Mouse (Mus musculus) MEL (cell line): ENCODE data around the gene Arid5a. TPM values are rescaled to one million over a fixed set of nuclear protein-coding genes. Genes with fewer than 3 reads are reported as not detected.

Experiments used
- DNase-seq: peaks from one replicate; pipeline ENCODE4 v3.0.0; 2011; ENCODE audit warnings: low read depth, low spot score
- H3K27ac ChIP-seq: 2 replicates; pipeline ENCODE4 v1.5.1; 2012; ENCODE audit warnings: low read depth, mild to moderate bottlenecking, control low read depth, low read length, moderate library complexity; ENCODE audit not compliant: control insufficient read depth
- H3K27me3 ChIP-seq, 2 experiments: fragments of 150-350 bp in 1 of 2; sonication (generic) in 1 of 2; 2 replicates each; pipeline ENCODE4 v1.6.1; 2012; ENCODE audit warnings: low read length in 2 of 2, mild to moderate bottlenecking in 2 of 2, improper control_type of control experiment in 1 of 2, moderate library complexity in 1 of 2; ENCODE audit not compliant: insufficient read depth in 2 of 2, control insufficient read depth in 1 of 2
- H3K36me3 ChIP-seq, 2 experiments: 2 replicates each; pipeline ENCODE4 v1.6.1; 2012 to 2014; ENCODE audit warnings: low read length in 2 of 2, improper control_type of control experiment in 1 of 2, inconsistent platforms in 1 of 2, mild to moderate bottlenecking in 1 of 2; ENCODE audit not compliant: insufficient read depth in 2 of 2, control insufficient read depth in 1 of 2
- H3K4me1 ChIP-seq, 2 experiments: fragments of 150-350 bp in 1 of 2; sonication (generic) in 1 of 2; 2 replicates each; pipeline ENCODE4 v1.6.1; 2012; ENCODE audit warnings: low read length in 2 of 2, improper control_type of control experiment in 1 of 2, mild to moderate bottlenecking in 1 of 2; ENCODE audit not compliant: insufficient read depth in 2 of 2, control insufficient read depth in 1 of 2
- H3K4me3 ChIP-seq, 2 experiments: fragments of 150-350 bp in 1 of 2; sonication (generic) in 1 of 2; 2 replicates each; pipeline ENCODE4 v1.5.1; 2012; ENCODE audit warnings: low read depth in 2 of 2, low read length in 2 of 2, mild to moderate bottlenecking in 2 of 2, moderate library complexity in 2 of 2, control low read depth in 1 of 2, improper control_type of control experiment in 1 of 2; ENCODE audit not compliant: control insufficient read depth in 1 of 2, insufficient read depth in 1 of 2
- H3K79me2 ChIP-seq: 2 replicates; pipeline ENCODE4 v1.6.1; 2012; ENCODE audit warnings: mild to moderate bottlenecking, low read length, moderate library complexity; ENCODE audit not compliant: control insufficient read depth, poor library complexity, insufficient read depth
- H3K9ac ChIP-seq: 2 replicates; pipeline ENCODE4 v1.6.1; 2012; ENCODE audit warnings: low read depth, mild to moderate bottlenecking, control low read depth, low read length, moderate library complexity; ENCODE audit not compliant: control insufficient read depth, poor library complexity, severe bottlenecking
- H3K9me3 ChIP-seq: fragments of 150-350 bp; sonication (generic); replicated peaks from 2 replicates; pipeline ENCODE4 v1.6.1; 2012; ENCODE audit warnings: mild to moderate bottlenecking, low read length, improper control_type of control experiment, moderate library complexity; ENCODE audit not compliant: insufficient read depth
- CHD1 ChIP-seq: IDR thresholded peaks from 2 replicates; pipeline ENCODE4 v1.6.1; 2012; ENCODE audit warnings: low read depth, mild to moderate bottlenecking, inconsistent platforms, low read length, improper control_type of control experiment
- CHD2 ChIP-seq: IDR thresholded peaks from 2 replicates; pipeline ENCODE4 v1.6.1; 2011; ENCODE audit warnings: low read length, improper control_type of control experiment
- E2F4 ChIP-seq: IDR thresholded peaks from 2 replicates; pipeline ENCODE4 v1.6.1; 2011; ENCODE audit warnings: low read depth, low read length, improper control_type of control experiment, borderline replicate concordance
- ELF1 ChIP-seq: IDR thresholded peaks from 2 replicates; pipeline ENCODE4 v1.6.1; 2014; ENCODE audit warnings: low read depth, mild to moderate bottlenecking, inconsistent platforms, low read length, improper control_type of control experiment, moderate library complexity
- EP300 ChIP-seq, 2 experiments: IDR thresholded peaks; 2 replicates each; pipeline ENCODE4 v1.6.1; 2011; ENCODE audit warnings: improper control_type of control experiment in 2 of 2, low read length in 2 of 2, low read depth in 1 of 2, mild to moderate bottlenecking in 1 of 2
- GABPA ChIP-seq: IDR thresholded peaks from 2 replicates; pipeline ENCODE4 v1.6.1; 2012; ENCODE audit warnings: low read depth, mild to moderate bottlenecking, inconsistent platforms, low read length, improper control_type of control experiment, moderate library complexity
- GATA1 ChIP-seq: IDR thresholded peaks from 2 replicates; pipeline ENCODE4 v1.6.1; 2011; ENCODE audit warnings: low read depth, low read length, improper control_type of control experiment
- HCFC1 ChIP-seq: IDR thresholded peaks from 2 replicates; pipeline ENCODE4 v1.6.1; 2012; ENCODE audit warnings: low read depth, mild to moderate bottlenecking, inconsistent platforms, low read length, improper control_type of control experiment, moderate library complexity
- JUND ChIP-seq: IDR thresholded peaks from 2 replicates; pipeline ENCODE4 v1.6.1; 2011; ENCODE audit warnings: low read depth, mild to moderate bottlenecking, improper control_type of control experiment, low read length
- KAT2A ChIP-seq: conservative IDR thresholded peaks from 2 replicates; pipeline ENCODE4 v1.6.1; 2012; ENCODE audit warnings: low read depth, low read length, improper control_type of control experiment, inconsistent platforms
- MAFK ChIP-seq: IDR thresholded peaks from 2 replicates; pipeline ENCODE4 v1.6.1; 2011; ENCODE audit warnings: low read depth, mild to moderate bottlenecking, low read length, improper control_type of control experiment, borderline replicate concordance
- MAZ ChIP-seq: IDR thresholded peaks from 2 replicates; pipeline ENCODE4 v1.6.1; 2012; ENCODE audit warnings: low read depth, mild to moderate bottlenecking, inconsistent platforms, low read length, improper control_type of control experiment
- MEF2A ChIP-seq: IDR thresholded peaks from 2 replicates; pipeline ENCODE4 v1.6.1; 2014; ENCODE audit warnings: low read depth, mild to moderate bottlenecking, inconsistent platforms, low read length, improper control_type of control experiment; ENCODE audit not compliant: poor library complexity, insufficient replicate concordance, severe bottlenecking; ENCODE audit errors: extremely low read depth
- MXI1 ChIP-seq: IDR thresholded peaks from 2 replicates; pipeline ENCODE4 v1.6.1; 2011; ENCODE audit warnings: mild to moderate bottlenecking, low read depth, low read length, improper control_type of control experiment
- MYB ChIP-seq: IDR thresholded peaks from 2 replicates; pipeline ENCODE4 v1.6.1; 2011; ENCODE audit warnings: mild to moderate bottlenecking, low read depth, low read length, improper control_type of control experiment
- MYC ChIP-seq: IDR thresholded peaks from 2 replicates; pipeline ENCODE4 v1.6.1; 2011; ENCODE audit warnings: low read depth, mild to moderate bottlenecking, low read length, improper control_type of control experiment, moderate library complexity
- NELFE ChIP-seq: IDR thresholded peaks from 2 replicates; pipeline ENCODE4 v1.6.1; 2011; ENCODE audit warnings: low read depth, low read length, improper control_type of control experiment
- NRF1 ChIP-seq: IDR thresholded peaks from 2 replicates; pipeline ENCODE4 v1.6.1; 2014; ENCODE audit warnings: low read depth, mild to moderate bottlenecking, inconsistent platforms, low read length, improper control_type of control experiment, moderate library complexity; ENCODE audit not compliant: poor library complexity, insufficient read depth, severe bottlenecking
- POLR2A ChIP-seq, 2 experiments: IDR thresholded peaks; 2 replicates each; pipeline ENCODE4 v1.6.1; 2011 to 2012; ENCODE audit warnings: low read length in 2 of 2, mild to moderate bottlenecking in 2 of 2, control low read depth in 1 of 2, improper control_type of control experiment in 1 of 2, low read depth in 1 of 2, moderate library complexity in 1 of 2; ENCODE audit not compliant: control insufficient read depth in 1 of 2, insufficient read depth in 1 of 2, poor library complexity in 1 of 2
- POLR2AphosphoS2 ChIP-seq: IDR thresholded peaks from 2 replicates; pipeline ENCODE4 v1.6.1; 2011; ENCODE audit warnings: low read length, improper control_type of control experiment
- POLR2AphosphoS5 ChIP-seq: IDR thresholded peaks from 2 replicates; pipeline ENCODE4 v1.6.1; 2012; ENCODE audit warnings: low read depth, borderline replicate concordance, mild to moderate bottlenecking, inconsistent platforms, low read length, moderate library complexity, mixed read lengths
- RAD21 ChIP-seq: IDR thresholded peaks from 2 replicates; pipeline ENCODE4 v1.6.1; 2011; ENCODE audit warnings: mild to moderate bottlenecking, low read depth, low read length, improper control_type of control experiment
- RCOR1 ChIP-seq: IDR thresholded peaks from 2 replicates; pipeline ENCODE4 v1.6.1; 2012; ENCODE audit warnings: low read depth, mild to moderate bottlenecking, inconsistent platforms, low read length, improper control_type of control experiment
- SIN3A ChIP-seq: IDR thresholded peaks from 2 replicates; pipeline ENCODE4 v1.6.1; 2012; ENCODE audit warnings: low read length, improper control_type of control experiment, inconsistent platforms
- SMC3 ChIP-seq: IDR thresholded peaks from 2 replicates; pipeline ENCODE4 v1.6.1; 2011; ENCODE audit warnings: low read depth, low read length, improper control_type of control experiment
- UBTF ChIP-seq: IDR thresholded peaks from 2 replicates; pipeline ENCODE4 v1.6.1; 2012; ENCODE audit warnings: low read depth, mild to moderate bottlenecking, inconsistent platforms, low read length, improper control_type of control experiment, moderate library complexity, borderline replicate concordance; ENCODE audit not compliant: insufficient read depth
- USF1 ChIP-seq: IDR thresholded peaks from 2 replicates; pipeline ENCODE4 v1.6.1; 2014; ENCODE audit warnings: low read depth, mild to moderate bottlenecking, inconsistent platforms, low read length, improper control_type of control experiment, moderate library complexity
- USF2 ChIP-seq, 2 experiments: IDR thresholded peaks; 2 replicates each; pipeline ENCODE4 v1.6.1; 2011 to 2012; ENCODE audit warnings: improper control_type of control experiment in 2 of 2, low read length in 2 of 2, borderline replicate concordance in 1 of 2, inconsistent platforms in 1 of 2, low read depth in 1 of 2, mild to moderate bottlenecking in 1 of 2; ENCODE audit not compliant: insufficient read depth in 1 of 2
- ZKSCAN1 ChIP-seq: IDR thresholded peaks from 2 replicates; pipeline ENCODE4 v1.6.1; 2012; ENCODE audit warnings: low read depth, mild to moderate bottlenecking, inconsistent platforms, low read length, improper control_type of control experiment, moderate library complexity
- ZNF384 ChIP-seq: IDR thresholded peaks from 2 replicates; pipeline ENCODE4 v1.6.1; 2012; ENCODE audit warnings: low read depth, mild to moderate bottlenecking, inconsistent platforms, low read length, improper control_type of control experiment
- polyA plus RNA-seq, 2 experiments: library from polyadenylated mRNA; stranded (reverse) in 1 of 2; unstranded in 1 of 2; fragments of >175 nt in 1 of 2; fragments of >200 nt in 1 of 2; gene quantifications; 2 replicates each; pipeline versions ENCODE4 v1.2.1 to v1.2.4; 2012; ENCODE audit warnings: low replicate concordance in 2 of 2, low read depth in 1 of 2; ENCODE audit not compliant: insufficient read length in 2 of 2, insufficient read depth in 1 of 2, missing spikeins in 1 of 2
- total RNA-seq: library from RNA; depleted of rRNA; stranded (reverse); fragments of 300-350 nt; gene quantifications from 2 replicates; pipeline ENCODE4 v1.2.3, GENCODE M21; 2012

Arid5a gene
- total and polyA plus RNA-seq, 3 experiments = 4.2 to 9.0 TPM; not detected in 1

DNA sequence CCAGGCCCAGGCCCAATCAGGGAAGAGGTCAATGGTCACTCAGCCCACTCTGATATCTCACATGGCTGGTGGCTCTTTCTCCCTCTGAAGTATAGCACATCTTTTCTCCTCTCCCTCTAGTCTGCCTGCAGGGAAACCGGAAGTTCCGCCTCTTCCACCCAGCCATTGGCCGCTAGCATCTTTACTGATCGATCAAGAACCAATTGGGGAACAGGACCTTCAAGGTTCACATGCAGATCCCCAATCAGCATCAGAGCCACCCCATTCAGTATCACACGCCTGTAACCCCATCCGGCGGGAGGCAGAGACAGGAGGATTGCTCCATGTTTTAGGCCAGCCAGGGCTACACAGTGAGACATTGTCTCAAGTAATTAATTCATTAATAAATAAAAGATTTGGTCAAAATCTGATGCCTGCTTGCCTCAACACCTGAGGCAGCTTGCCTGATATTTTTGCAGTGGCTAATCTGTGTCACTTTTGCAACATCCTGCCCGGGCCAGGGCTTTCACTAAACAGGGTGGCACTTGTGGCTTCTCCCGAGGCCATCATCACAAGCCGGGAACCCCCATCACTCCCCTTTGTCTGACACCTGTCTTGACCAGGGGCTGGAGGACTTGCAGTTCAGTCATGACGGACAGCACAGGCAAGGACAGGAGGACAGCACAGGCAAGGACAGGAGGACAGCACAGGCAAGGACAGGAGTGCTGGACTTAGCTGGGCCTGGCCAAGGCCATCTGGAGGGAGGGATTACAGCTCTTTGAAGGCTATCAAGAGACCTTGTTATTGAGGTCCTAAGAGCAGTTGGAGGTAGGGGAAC is 7.6 kb downstream of the Arid5a start:
- H3K79me2 ChIP-seq = no peaks in the 10 kb centered on the region
- no peak overlapping the region for H3K9ac ChIP-seq
- H3K4me1 ChIP-seq = 0 out of 4 replicates have a peak, but pooled peaks cover 0 to 4% of the 10 kb centered on the region in 2 experiments
- H3K27me3 ChIP-seq = no peaks in the 10 kb centered on the region
- H3K27ac ChIP-seq = no peak overlapping the region
- H3K36me3 ChIP-seq = no peaks in the 10 kb centered on the region
- TF ChIP-seq GABPA = no peak
- no peak for TF ChIP-seq USF2 (IDR thresholded peaks at IDR 0.05; ENCODE audit: borderline replicate concordance in 1 of 2, insufficient read depth in 1 of 2, low read depth in 1 of 2, low read length in 2 of 2)
- TF ChIP-seq MYB = no peak
- TF ChIP-seq CHD1 = no peak
- TF ChIP-seq CHD2 = peak; percentile 36; the same call in 1 of the 2 replicates
- no peak for TF ChIP-seq EP300 (IDR thresholded peaks at IDR 0.05; ENCODE audit: low read depth in 1 of 2, low read length in 2 of 2)
- no peak for TF ChIP-seq RAD21
- no peak for TF ChIP-seq POLR2AphosphoS2
- TF ChIP-seq SIN3A = no peak
- no peak for TF ChIP-seq KAT2A
- TF ChIP-seq MYC = peak; percentile 31; the same call in 1 of the 2 replicates
- TF ChIP-seq RCOR1 = no peak
- TF ChIP-seq SMC3 = no peak
- peak; percentile 34; the same call in 1 of the 2 replicates for TF ChIP-seq NELFE
- TF ChIP-seq NRF1 = no peak
- no peak for TF ChIP-seq MAFK
- no peak for TF ChIP-seq POLR2AphosphoS5
- TF ChIP-seq GATA1 = no peak
- no peak for TF ChIP-seq UBTF
- no peak for TF ChIP-seq E2F4
- TF ChIP-seq MXI1 = no peak
- TF ChIP-seq MAZ = no peak
- TF ChIP-seq MEF2A = no peak
- TF ChIP-seq POLR2A (IDR thresholded peaks at IDR 0.05; ENCODE audit: control insufficient read depth in 1 of 2, insufficient read depth in 1 of 2, low read depth in 1 of 2, low read length in 2 of 2, poor library complexity in 1 of 2) = peak; percentile 22 to 58; a peak in 2 of 4 replicates
- TF ChIP-seq ELF1 = peak; percentile 38; the same call in 1 of the 2 replicates
- TF ChIP-seq HCFC1 = peak; percentile 69; the same call in 1 of the 2 replicates
- TF ChIP-seq USF1 = no peak
- no peak for TF ChIP-seq ZKSCAN1
- no peak for TF ChIP-seq JUND
- TF ChIP-seq ZNF384 = no peak
- TF ChIP-seq, all 39 proteins: peak for 6
- peak; percentile 91 for DNase-seq
- no peaks in the 10 kb centered on the region for H3K9me3 ChIP-seq
- peak overlapping the region in 1 of 2 experiments; percentile 16; a peak in 1 of 4 replicates for H3K4me3 ChIP-seq
